Mouse (Mus musculus): ENCODE measurements around the gene Prm2. TPM values are rescaled to one million over a fixed set of nuclear protein-coding genes. Genes with fewer than 3 reads are reported as not detected.
A peak's percentile ranks its signal among the peaks of the same experiment; 100 is the strongest.
"Not testable (repeated sequence)": the region's sequence is repeated elsewhere in the genome, so short reads cannot be mapped to it uniquely, and the experiment has no call there.

The Prm2 gene
- polyA plus RNA-seq, 1 experiment from 2014 or later, result not detected

DNA sequence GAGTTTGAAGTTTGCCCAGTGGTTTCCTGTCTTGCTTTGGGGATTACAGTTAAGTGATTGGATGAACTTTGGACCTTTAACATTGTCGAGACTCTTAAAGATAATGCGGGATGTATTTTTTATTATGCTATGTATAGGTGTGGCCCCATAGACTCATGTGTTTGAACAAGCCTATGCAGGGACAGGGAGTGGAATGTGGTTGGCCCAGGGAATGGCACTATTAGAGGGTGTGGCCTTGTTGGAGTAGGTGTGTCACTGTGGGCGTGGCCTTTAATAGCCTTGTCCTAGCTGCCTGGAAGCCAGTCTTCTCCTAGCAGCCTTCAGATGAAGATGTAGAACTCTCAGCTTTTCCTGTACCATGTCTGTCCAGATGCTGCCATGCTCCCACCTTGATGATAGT lies 6.5 kb upstream of the Prm2 start:
- H3K4me2 ChIP-seq (replicated peaks); H3K27ac ChIP-seq; ATAC-seq (ENCODE audit: low FRiP score); H3K4me3 ChIP-seq; H3K36me3 ChIP-seq; H3K4me1 ChIP-seq; H3K9ac ChIP-seq; H3K9me3 ChIP-seq (replicated peaks); H3K27me3 ChIP-seq: not testable (repeated sequence)
- WGBS, result 94% methylated on average over 3 of the region's 3 CpGs

GRCm38 (mm10) chr16:10790702-10791101 lies 5.2 kb downstream of the Prm2 start, which contains the start of gene Prm3:
Gene Prm3 (minus strand): TSS chr16:10790914.
- WGBS, result 84% methylated on average over 9 of the region's 9 CpGs
- Histone ChIP-seq H3K4me3 (no peak within 1 kb of the TSS), H3K9ac (no peak within 1 kb of the TSS), H3K36me3 (no peaks in the 10 kb centered on the region), H3K4me1 (0 out of 2 replicates have a peak, but pooled peaks cover 4% of the 10 kb centered on the region), H3K27me3 (peaks cover 12% of the 10 kb centered on the region), H3K4me2 (replicated peaks) (no peak within 1 kb of the TSS), H3K9me3 (replicated peaks) (no peaks in the 10 kb centered on the region), H3K27ac (no peak within 1 kb of the TSS)
- ATAC-seq (ENCODE audit: low FRiP score), result no peak

GRCm38 (mm10) chr16:10788866-10789265 lies 7.1 kb downstream of the Prm2 start:
- no peak overlapping the region for H3K4me3 ChIP-seq
- H3K27me3 ChIP-seq, result peaks cover 18% of the 10 kb centered on the region
- no peak overlapping the region for H3K27ac ChIP-seq
- H3K4me2 ChIP-seq (replicated peaks), result no peak overlapping the region
- H3K36me3 ChIP-seq, result no peaks in the 10 kb centered on the region
- H3K9me3 ChIP-seq (replicated peaks), result no peaks in the 10 kb centered on the region
- no peak for ATAC-seq (ENCODE audit: low FRiP score)
- H3K9ac ChIP-seq, result no peak overlapping the region
- 59% methylated on average over 4 of the region's 4 CpGs for WGBS
- peaks cover 5% of the 10 kb centered on the region; the same call in 1 of the 2 replicates for H3K4me1 ChIP-seq

GRCm38 (mm10) chr16:10788271-10788670 lies 7.7 kb downstream of the Prm2 start, which contains the start of gene Tnp2:
Gene Tnp2 (minus strand): TSS chr16:10788660.
- H3K9me3 ChIP-seq (replicated peaks), result no peaks in the 10 kb centered on the region
- ATAC-seq (ENCODE audit: low FRiP score), result no peak
- no peak within 1 kb of the TSS for H3K9ac ChIP-seq
- no peak within 1 kb of the TSS for H3K27ac ChIP-seq
- H3K4me3 ChIP-seq, result no peak within 1 kb of the TSS
- H3K4me1 ChIP-seq, result peaks cover 6% of the 10 kb centered on the region; the same call in 1 of the 2 replicates
- peaks cover 24% of the 10 kb centered on the region for H3K27me3 ChIP-seq
- H3K4me2 ChIP-seq (replicated peaks), result no peak within 1 kb of the TSS
- 56% methylated on average over 16 of the region's 16 CpGs for WGBS
- no peaks in the 10 kb centered on the region for H3K36me3 ChIP-seq

- Histone ChIP-seq H3K27me3 (peaks cover 30% of the 10 kb centered on the region), H3K4me3 (no peak overlapping the region), H3K4me2 (replicated peaks) (no peak overlapping the region), H3K27ac (no peak overlapping the region), H3K4me1 (peaks cover 11% of the 10 kb centered on the region; the same call in 1 of the 2 replicates), H3K36me3 (no peaks in the 10 kb centered on the region), H3K9ac (no peak overlapping the region), H3K9me3 (replicated peaks) (no peaks in the 10 kb centered on the region)
- 79% methylated on average over 7 of the region's 7 CpGs for WGBS
- no peak for ATAC-seq (ENCODE audit: low FRiP score)
These were observed 8.3 kb downstream of the Prm2 start for GRCm38 (mm10) chr16:10787548-10788058.

GRCm38 (mm10) chr16:10786782-10787547 lies 9.0 kb downstream of the Prm2 start:
- Histone ChIP-seq H3K27me3 (peaks cover 32% of the 10 kb centered on the region), H3K4me2 (replicated peaks) (no peak overlapping the region; the same call in 1 of the 2 replicates), H3K4me3 (no peak overlapping the region), H3K4me1 (peaks cover 13% of the 10 kb centered on the region; the same call in 1 of the 2 replicates), H3K27ac (0 out of 2 replicates have a peak overlapping the region, but pooled peaks have one; percentile 85), H3K36me3 (no peaks in the 10 kb centered on the region), H3K9ac (no peak overlapping the region), H3K9me3 (replicated peaks) (no peaks in the 10 kb centered on the region)
- no peak for ATAC-seq (ENCODE audit: low FRiP score)
- WGBS, result 52% methylated on average over 4 of the region's 4 CpGs

DNA sequence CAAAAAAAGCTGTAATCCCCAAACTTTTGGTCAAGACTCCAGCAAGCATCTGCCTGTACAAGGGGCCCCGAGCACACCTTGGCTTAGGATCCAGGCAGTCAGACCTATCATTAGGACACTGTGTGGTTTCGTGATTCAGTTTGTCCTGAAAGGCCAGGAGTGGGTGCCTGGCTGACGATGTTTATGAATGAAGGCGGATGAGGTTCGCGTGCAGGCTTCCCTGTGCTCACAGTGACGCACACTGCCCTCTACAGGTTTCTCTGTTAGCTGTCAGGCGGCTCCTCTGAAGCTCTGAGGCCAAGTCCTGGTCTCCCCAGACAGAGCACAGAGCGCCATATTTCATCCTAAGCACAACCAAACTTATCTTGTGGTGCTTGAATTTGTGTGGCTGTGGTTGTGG lies 9.6 kb downstream of the Prm2 start:
- H3K4me1 ChIP-seq, result peaks cover 15% of the 10 kb centered on the region; the same call in 1 of the 2 replicates
- H3K4me2 ChIP-seq (replicated peaks), result peak overlapping the region; percentile 95
- peak overlapping the region; percentile 85 for H3K27ac ChIP-seq
- peak overlapping the region; percentile 66 for H3K9ac ChIP-seq
- 1% methylated on average over 9 of the region's 9 CpGs for WGBS
- no peaks in the 10 kb centered on the region for H3K36me3 ChIP-seq
- peak overlapping the region; percentile 57 for H3K4me3 ChIP-seq
- peak; percentile 26 for ATAC-seq (ENCODE audit: low FRiP score)
- H3K9me3 ChIP-seq (replicated peaks), result no peaks in the 10 kb centered on the region
- H3K27me3 ChIP-seq, result peaks cover 28% of the 10 kb centered on the region

DNA sequence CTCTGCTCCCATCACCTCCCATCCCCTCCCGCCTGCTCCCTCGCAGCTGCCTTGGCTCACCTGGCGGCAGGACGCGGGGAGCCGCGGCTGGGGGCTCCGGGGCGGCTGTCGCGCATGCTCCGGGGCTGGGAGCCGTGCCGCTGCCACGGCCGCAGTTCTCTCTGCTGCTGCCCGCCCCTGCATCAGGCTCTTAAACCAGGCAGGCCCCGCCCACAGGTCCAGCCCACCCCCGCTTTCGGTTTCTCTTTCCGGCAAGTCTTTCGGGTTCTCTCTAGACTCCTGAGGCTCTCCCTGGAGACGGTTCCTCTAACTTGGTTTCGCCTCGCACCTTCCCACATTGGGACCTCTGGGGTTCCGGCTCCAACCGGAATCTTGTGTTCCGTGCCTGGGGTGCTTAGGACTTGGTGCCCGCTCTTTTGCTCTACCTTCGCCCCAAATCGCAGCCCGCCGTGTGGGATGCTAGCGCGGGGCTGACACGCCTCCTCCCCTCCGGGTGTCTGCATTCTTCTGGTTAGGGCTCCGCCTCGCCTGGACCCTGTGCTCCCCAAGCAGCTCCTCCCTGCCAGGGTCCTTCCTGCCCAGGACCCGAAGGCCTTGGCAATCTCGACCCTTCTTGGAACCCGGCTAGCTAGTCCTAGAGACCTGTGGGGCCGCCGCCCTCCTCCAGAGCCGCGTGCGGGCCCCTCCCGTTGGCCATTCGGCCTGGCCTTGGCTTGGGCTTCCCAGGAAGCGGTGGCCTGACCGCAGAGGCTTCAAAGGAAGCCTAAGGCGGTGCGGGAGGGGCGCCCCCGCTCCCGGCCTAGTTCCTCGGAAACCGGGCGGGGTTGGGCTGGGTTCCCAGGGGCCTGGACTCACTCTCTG lies 10.3 kb downstream of the Prm2 start, which contains the start of gene Socs1:
TSS of gene Socs1 (minus strand) at position 166 of the 861 bp plus-strand sequence.
- Histone ChIP-seq H3K4me1 (peaks cover 15% of the 10 kb centered on the region; the same call in 1 of the 2 replicates), H3K4me2 (replicated peaks) (peak within 1 kb of the TSS; percentile 95), H3K27ac (peak within 1 kb of the TSS; percentile 85), H3K36me3 (no peaks in the 10 kb centered on the region), H3K27me3 (peaks cover 28% of the 10 kb centered on the region), H3K4me3 (peak within 1 kb of the TSS; percentile 57), H3K9ac (peak within 1 kb of the TSS; percentile 66), H3K9me3 (replicated peaks) (no peaks in the 10 kb centered on the region)
- peak; percentile 86 for ATAC-seq (ENCODE audit: low FRiP score)
- under 1% methylated on average over 58 of the region's 59 CpGs for WGBS

- H3K4me1 ChIP-seq, result peaks cover 15% of the 10 kb centered on the region; the same call in 1 of the 2 replicates
- under 1% methylated on average over 49 of the region's 55 CpGs for WGBS
- ATAC-seq (ENCODE audit: low FRiP score), result peak; percentile 80
- H3K27ac ChIP-seq, result peak overlapping the region; percentile 85
- H3K9ac ChIP-seq, result peak overlapping the region; percentile 66
- peak overlapping the region; percentile 57 for H3K4me3 ChIP-seq
- H3K4me2 ChIP-seq (replicated peaks), result peak overlapping the region; percentile 95
- no peaks in the 10 kb centered on the region for H3K36me3 ChIP-seq
- H3K9me3 ChIP-seq (replicated peaks), result no peaks in the 10 kb centered on the region
- H3K27me3 ChIP-seq, result peaks cover 26% of the 10 kb centered on the region
These were observed 11.1 kb downstream of the Prm2 start for GRCm38 (mm10) chr16:10784793-10785370.

GRCm38 (mm10) chr16:10783883-10784792 lies 11.8 kb downstream of the Prm2 start:
- ATAC-seq (ENCODE audit: low FRiP score), result peak; percentile 2; the same call in 1 of the 2 replicates
- peak overlapping the region; percentile 95 for H3K4me2 ChIP-seq (replicated peaks)
- peaks cover 23% of the 10 kb centered on the region for H3K27me3 ChIP-seq
- peak overlapping the region; percentile 49 for H3K9ac ChIP-seq
- H3K9me3 ChIP-seq (replicated peaks), result no peaks in the 10 kb centered on the region
- H3K4me1 ChIP-seq, result peaks cover 15% of the 10 kb centered on the region; the same call in 1 of the 2 replicates
- 5% methylated on average over 77 of the region's 81 CpGs for WGBS
- H3K4me3 ChIP-seq, result peak overlapping the region; percentile 57
- no peaks in the 10 kb centered on the region for H3K36me3 ChIP-seq
- no peak overlapping the region for H3K27ac ChIP-seq

DNA sequence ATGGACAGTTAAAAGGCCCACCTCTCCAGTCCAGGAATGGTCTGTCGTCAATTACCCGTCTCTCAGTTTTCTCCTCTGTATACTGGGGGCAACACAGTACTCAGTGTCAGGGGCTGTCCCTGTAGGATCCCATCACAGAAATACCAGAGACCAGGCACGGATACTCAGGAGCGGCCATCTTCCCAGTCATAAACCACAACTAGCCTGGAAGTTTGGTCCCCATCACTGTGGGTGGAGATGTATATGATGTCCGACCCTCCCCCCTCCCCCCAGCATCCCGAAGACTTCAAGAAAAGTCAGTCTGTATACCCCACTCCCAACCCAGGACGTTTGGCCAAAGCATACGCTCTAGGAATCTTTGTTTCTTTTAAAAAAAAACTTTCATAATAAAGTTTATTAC lies 12.5 kb downstream of the Prm2 start:
- Histone ChIP-seq H3K4me1 (peaks cover 15% of the 10 kb centered on the region; the same call in 1 of the 2 replicates), H3K9me3 (replicated peaks) (no peaks in the 10 kb centered on the region), H3K27me3 (peaks cover 23% of the 10 kb centered on the region), H3K36me3 (no peaks in the 10 kb centered on the region), H3K4me3 (peak overlapping the region; percentile 57; the same call in 1 of the 2 replicates), H3K4me2 (replicated peaks) (peak overlapping the region; percentile 95; the same call in 1 of the 2 replicates), H3K9ac (no peak overlapping the region), H3K27ac (no peak overlapping the region)
- 63% methylated on average over 8 of the region's 8 CpGs for WGBS
- ATAC-seq (ENCODE audit: low FRiP score), result no peak

Data from hindbrain, embryonic 12.5 days (tissue).